Mouse (Mus musculus) macrophage (primary cell): ENCODE data around the gene Ier5. TPM values are rescaled to one million over a fixed set of nuclear protein-coding genes. Genes with fewer than 3 reads are reported as not detected.

Source experiments
- H3K27ac ChIP-seq: fragments of 350-480 bp; formaldehyde crosslinking; 2 replicates; pipeline ENCODE4 v1.9.0; 2021
- H3K36me3 ChIP-seq: fragments of 350-480 bp; formaldehyde crosslinking; 2 replicates; pipeline ENCODE4 v1.9.0; 2021; ENCODE audit errors: inconsistent target
- H3K4me3 ChIP-seq: fragments of 350-480 bp; formaldehyde crosslinking; 2 replicates; pipeline ENCODE4 v1.9.0; 2021; ENCODE audit errors: inconsistent target
- H3K79me2 ChIP-seq: fragments of 350-480 bp; formaldehyde crosslinking; 2 replicates; pipeline ENCODE4 v1.9.0; 2021; ENCODE audit errors: inconsistent target
- WGBS: methylation state at CpG from one replicate; pipeline ENCODE4 v1.1.7; 2026; ENCODE audit warnings: inconsistent platforms; ENCODE audit not compliant: missing documents; 5-methylcytosine and 5-hydroxymethylcytosine counted together
- polyA plus RNA-seq: library from polyadenylated mRNA; stranded (reverse); fragments of 250-400 nt; gene quantifications from 3 replicates; pipeline ENCODE4 v1.2.4, GENCODE M21; 2018; ENCODE audit warnings: inconsistent platforms

Gene Ier5
- polyA plus RNA-seq, 1 experiment from 2014 or later: 24.7 TPM

DNA sequence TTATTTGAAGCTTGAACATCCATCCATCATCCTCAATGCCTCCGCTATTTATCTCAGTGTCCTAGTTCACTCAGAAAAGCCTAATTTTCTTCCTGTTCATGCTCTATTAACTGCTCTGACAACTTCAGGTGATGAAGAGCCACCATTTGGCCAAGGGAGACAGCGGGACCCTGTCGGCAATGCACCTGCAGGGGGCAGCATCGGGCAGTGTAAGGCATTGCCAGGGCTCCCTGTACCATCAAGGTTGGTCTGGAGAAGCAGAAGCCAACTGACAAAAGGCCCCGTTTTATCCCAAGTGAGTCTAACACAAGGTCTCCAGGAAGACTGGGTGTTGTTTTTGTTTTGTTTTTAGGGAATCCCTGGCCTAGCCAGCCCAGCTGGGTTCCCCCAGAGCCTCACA, 50.5 kb downstream of the Ier5 start:
- Histone ChIP-seq H3K27ac (0 out of 2 replicates have a peak overlapping the region, but pooled peaks have one; percentile 96), H3K4me3 (no peak overlapping the region), H3K79me2 (peaks cover 6% of the 10 kb centered on the region; the same call in 1 of the 2 replicates), H3K36me3 (no peaks in the 10 kb centered on the region)
- 5% methylated on average over 5 of the region's 5 CpGs for WGBS

Other genes starting within 250 kb of the Ier5 start
- gene Cacna1e, start 215.1 kb downstream of the Ier5 start, polyA plus RNA-seq: 0.01 TPM in 1 of 3 replicates, not detected in the others
- gene Mr1, start 47.2 kb upstream of the Ier5 start, polyA plus RNA-seq: 15.5 to 37.2 TPM (median 30.0 TPM) in 3 replicates
- 28.0 to 46.7 TPM (median 32.4 TPM) in 3 replicates for gene Stx6, start 59.1 kb upstream of the Ier5 start, polyA plus RNA-seq
- not detected in 3 replicates for gene BC034090, start 144.8 kb upstream of the Ier5 start, polyA plus RNA-seq